In genomic region chr17:31402713-31403112, GRCm38 (mm10) we compare ENCODE assay signal across 15 mouse cellular contexts. TPM values are rescaled to one million over a fixed set of nuclear protein-coding genes. Genes with fewer than 3 reads are reported as not detected.
A peak's percentile ranks its signal among the peaks of the same experiment; 100 is the strongest.
DNase-seq lines count a peak whose midpoint lies in the region; ATAC-seq and TF ChIP-seq lines count a peak whose summit lies in the region.
"Had no signal": no experiment of that assay in that cellular context is flagged by ENCODE, and none has a peak within 500 bp of the region (broad histone marks: within the 10 kb centered on the region; RNA-seq: fewer than 3 reads in every experiment).

No protein-coding gene starts in this region.

- no peak overlapping the region for H3K4me3 ChIP-seq in limb, embryonic 12.5 days (replicated peaks)
- no peak overlapping the region for H3K4me3 ChIP-seq in limb, embryonic 10.5 days
- no peak overlapping the region for H3K4me3 ChIP-seq in embryonic facial prominence, embryonic 14.5 days (ENCODE audit: low read depth, low read length)
- no peak overlapping the region for H3K4me3 ChIP-seq in intestine, embryonic 15.5 days (replicated peaks)
- no peak overlapping the region for H3K4me3 ChIP-seq in thymus, adult 2 months (ENCODE audit: control insufficient read depth, insufficient read depth, low read length)
- H3K4me3 ChIP-seq: heart, adult 2 months; liver, embryonic 12.5 days had no signal

- peaks cover 49% of the 10 kb centered on the region for H3K4me1 ChIP-seq in limb, embryonic 12.5 days (replicated peaks)
- H3K4me1 ChIP-seq in limb, embryonic 10.5 days: peaks cover 39% of the 10 kb centered on the region
- peaks cover 24% of the 10 kb centered on the region for H3K4me1 ChIP-seq in embryonic facial prominence, embryonic 14.5 days (ENCODE audit: control insufficient read depth, insufficient read depth, low read length)
- peaks cover 12% of the 10 kb centered on the region for H3K4me1 ChIP-seq in intestine, embryonic 15.5 days (replicated peaks)
- no peaks in the 10 kb centered on the region for H3K4me1 ChIP-seq in thymus, adult 2 months (replicated peaks; ENCODE audit: control insufficient read depth, insufficient read depth, low read length)
- H3K4me1 ChIP-seq: liver, embryonic 12.5 days had no signal

- no peak overlapping the region for H3K4me2 ChIP-seq in limb, embryonic 12.5 days
- peak overlapping the region; percentile 5; the same call in 1 of the 2 replicates for H3K4me2 ChIP-seq in embryonic facial prominence, embryonic 14.5 days (ENCODE audit: low read depth, low read length)
- H3K4me2 ChIP-seq in intestine, embryonic 15.5 days (replicated peaks): no peak overlapping the region
- H3K4me2 ChIP-seq: liver, embryonic 12.5 days had no signal

- no peak for TF ChIP-seq CTCF in brain, embryonic 14.5 days (IDR thresholded peaks at IDR 0.05; ENCODE audit: borderline replicate concordance, extremely low read depth, insufficient read depth, insufficient read length)
- TF ChIP-seq CTCF in thymus, adult 2 months (IDR thresholded peaks at IDR 0.05; ENCODE audit: borderline replicate concordance, control insufficient read depth, extremely low read depth, insufficient read depth, low read length, poor library complexity): no peak

- DNase-seq in limb, embryonic 10.5 days (ENCODE audit: low spot score): no peak
- peak; percentile 65 for DNase-seq in brain, embryonic 14.5 days (ENCODE audit: low read depth)
- peak; percentile 68 for DNase-seq in embryonic facial prominence, embryonic 14.5 days (ENCODE audit: low spot score)
- no peak for DNase-seq in thymus, adult 2 months
- no peak for DNase-seq in frontal cortex, postnatal 14 days (ENCODE audit: low spot score in 2 of 2)
- DNase-seq: adrenal gland, postnatal 14 days; cerebellum, postnatal 14 days; heart, adult 2 months; heart, postnatal 36 days; kidney, adult 11 months; lung, postnatal 36 days had no signal

- no peaks in the 10 kb centered on the region for H3K27me3 ChIP-seq in limb, embryonic 12.5 days
- no peaks in the 10 kb centered on the region for H3K27me3 ChIP-seq in limb, embryonic 10.5 days (ENCODE audit: low read depth, poor library complexity, severe bottlenecking)
- no peaks in the 10 kb centered on the region for H3K27me3 ChIP-seq in embryonic facial prominence, embryonic 14.5 days (replicated peaks; ENCODE audit: control insufficient read depth, insufficient read depth, low read length)
- H3K27me3 ChIP-seq in intestine, embryonic 15.5 days (replicated peaks): no peaks in the 10 kb centered on the region
- no peaks in the 10 kb centered on the region for H3K27me3 ChIP-seq in thymus, adult 2 months (ENCODE audit: control insufficient read depth, insufficient read depth, low read length)
- H3K27me3 ChIP-seq: liver, embryonic 12.5 days had no signal

- ATAC-seq in limb, embryonic 12.5 days (ENCODE audit: insufficient number of reproducible peaks, insufficient read depth, low FRiP score, low TSS enrichment, low read depth): no peak
- ATAC-seq in embryonic facial prominence, embryonic 14.5 days (ENCODE audit: low read depth): peak; percentile 22; the same call in 1 of the 2 replicates
- peak; percentile 22; the same call in 1 of the 2 replicates for ATAC-seq in intestine, embryonic 15.5 days
- ATAC-seq: CD4-positive, CD25-positive, alpha-beta regulatory T cell, adult 4 months; liver, embryonic 12.5 days had no signal

- H3K27ac ChIP-seq in limb, embryonic 12.5 days: peak overlapping the region; percentile 79
- no peak overlapping the region for H3K27ac ChIP-seq in limb, embryonic 10.5 days
- H3K27ac ChIP-seq in embryonic facial prominence, embryonic 14.5 days (replicated peaks; ENCODE audit: low read depth, low read length): peak overlapping the region; percentile 71
- peak overlapping the region; percentile 58 for H3K27ac ChIP-seq in intestine, embryonic 15.5 days
- H3K27ac ChIP-seq in thymus, adult 2 months (ENCODE audit: control insufficient read depth, insufficient read depth, low read length): no peak overlapping the region
- H3K27ac ChIP-seq: heart, adult 2 months; liver, embryonic 12.5 days had no signal

- H3K9ac ChIP-seq in limb, embryonic 12.5 days (replicated peaks): no peak overlapping the region
- H3K9ac ChIP-seq in embryonic facial prominence, embryonic 14.5 days (ENCODE audit: low read depth, low read length): no peak overlapping the region; the same call in 1 of the 2 replicates
- H3K9ac ChIP-seq in intestine, embryonic 15.5 days: no peak overlapping the region
- H3K9ac ChIP-seq: liver, embryonic 12.5 days had no signal

- no peak for TF ChIP-seq POLR2A in brain, embryonic 14.5 days (IDR thresholded peaks at IDR 0.05; ENCODE audit: borderline replicate concordance, extremely low read depth, insufficient read depth, insufficient read length, poor library complexity, severe bottlenecking)
- no peak for TF ChIP-seq POLR2A in thymus, adult 2 months (IDR thresholded peaks at IDR 0.05; ENCODE audit: control insufficient read depth, extremely low read depth, insufficient read depth, low read length, poor library complexity)

- no peaks in the 10 kb centered on the region for H3K9me3 ChIP-seq in limb, embryonic 12.5 days
- H3K9me3 ChIP-seq in limb, embryonic 10.5 days (replicated peaks): no peaks in the 10 kb centered on the region
- no peaks in the 10 kb centered on the region for H3K9me3 ChIP-seq in embryonic facial prominence, embryonic 14.5 days (ENCODE audit: control insufficient read depth, low read length)
- H3K9me3 ChIP-seq in intestine, embryonic 15.5 days: no peaks in the 10 kb centered on the region
- H3K9me3 ChIP-seq: liver, embryonic 12.5 days had no signal

- WGBS in limb, embryonic 12.5 days: 61% methylated on average over 8 of the region's 8 CpGs
- WGBS in limb, embryonic 10.5 days: 88% methylated on average over 8 of the region's 8 CpGs
- 39% methylated on average over 8 of the region's 8 CpGs for WGBS in embryonic facial prominence, embryonic 14.5 days
- WGBS in intestine, embryonic 15.5 days: 40% methylated on average over 8 of the region's 8 CpGs
- 93% methylated on average over 8 of the region's 8 CpGs for WGBS in thymus, adult 2 months

- H3K36me3 ChIP-seq in limb, embryonic 12.5 days: peaks cover 15% of the 10 kb centered on the region; the same call in 1 of the 2 replicates
- H3K36me3 ChIP-seq in limb, embryonic 10.5 days: peaks cover 12% of the 10 kb centered on the region; the same call in 1 of the 2 replicates
- no peaks in the 10 kb centered on the region for H3K36me3 ChIP-seq in embryonic facial prominence, embryonic 14.5 days (ENCODE audit: control insufficient read depth, insufficient read depth, low read length)
- 0 out of 2 replicates have a peak, but pooled peaks cover 5% of the 10 kb centered on the region for H3K36me3 ChIP-seq in intestine, embryonic 15.5 days
- no peaks in the 10 kb centered on the region for H3K36me3 ChIP-seq in thymus, adult 2 months (ENCODE audit: control insufficient read depth, insufficient read depth, low read length)
- H3K36me3 ChIP-seq: liver, embryonic 12.5 days had no signal

RNA-seq across cellular contexts. Expression of gene Pde9a, which starts 16.7 kb away (rescaled TPM):
- polyA plus RNA-seq in limb, embryonic 12.5 days (2016; fragmentation: Nextera tagmentation; extraction: Ambion mirVana): 26.7 and 29.1 TPM in 2 replicates
- 20.4 and 27.2 TPM in 2 replicates for polyA plus RNA-seq in limb, embryonic 10.5 days (2016; fragmentation: Nextera tagmentation; extraction: Ambion mirVana)
- 60.9 and 112 TPM in 2 replicates for polyA plus RNA-seq in brain, embryonic 14.5 days (2012; rRNA removed)
- polyA plus RNA-seq in embryonic facial prominence, embryonic 14.5 days (2014; fragmentation: Nextera tagmentation; extraction: Ambion mirVana): 14.5 and 18.7 TPM in 2 replicates
- polyA plus RNA-seq in intestine, embryonic 15.5 days (2015; fragmentation: Nextera tagmentation; extraction: Ambion mirVana): 52.0 and 55.3 TPM in 2 replicates
- 4.6 and 4.9 TPM in 2 replicates for polyA plus RNA-seq in thymus, adult 2 months (2012; rRNA removed)
- polyA plus RNA-seq: CD4-positive, CD25-positive, alpha-beta regulatory T cell, adult 4 months had no signal

Comparison
In these comparisons a context has a peak if more than half of its experiments do, and no peak if none do; other contexts are left out.
1. H3K27ac ChIP-seq: peak in limb, embryonic 12.5 days (single experiment), embryonic facial prominence, embryonic 14.5 days (single experiment) and intestine, embryonic 15.5 days (single experiment); none in limb, embryonic 10.5 days (single experiment) and thymus, adult 2 months (single experiment).
2. DNase-seq: peak in brain, embryonic 14.5 days (single experiment) and embryonic facial prominence, embryonic 14.5 days (single experiment); none in limb, embryonic 10.5 days (single experiment), thymus, adult 2 months (single experiment) and frontal cortex, postnatal 14 days (0 of 2).